Mouse (Mus musculus): ENCODE results near the gene Tnni3. TPM values are rescaled to one million over a fixed set of nuclear protein-coding genes. Genes with fewer than 3 reads are reported as not detected.
A peak's percentile ranks its signal among the peaks of the same experiment; 100 is the strongest.

Gene Tnni3
- polyA plus RNA-seq, 1 experiment from 2014 or later, result 3.1 TPM

DNA sequence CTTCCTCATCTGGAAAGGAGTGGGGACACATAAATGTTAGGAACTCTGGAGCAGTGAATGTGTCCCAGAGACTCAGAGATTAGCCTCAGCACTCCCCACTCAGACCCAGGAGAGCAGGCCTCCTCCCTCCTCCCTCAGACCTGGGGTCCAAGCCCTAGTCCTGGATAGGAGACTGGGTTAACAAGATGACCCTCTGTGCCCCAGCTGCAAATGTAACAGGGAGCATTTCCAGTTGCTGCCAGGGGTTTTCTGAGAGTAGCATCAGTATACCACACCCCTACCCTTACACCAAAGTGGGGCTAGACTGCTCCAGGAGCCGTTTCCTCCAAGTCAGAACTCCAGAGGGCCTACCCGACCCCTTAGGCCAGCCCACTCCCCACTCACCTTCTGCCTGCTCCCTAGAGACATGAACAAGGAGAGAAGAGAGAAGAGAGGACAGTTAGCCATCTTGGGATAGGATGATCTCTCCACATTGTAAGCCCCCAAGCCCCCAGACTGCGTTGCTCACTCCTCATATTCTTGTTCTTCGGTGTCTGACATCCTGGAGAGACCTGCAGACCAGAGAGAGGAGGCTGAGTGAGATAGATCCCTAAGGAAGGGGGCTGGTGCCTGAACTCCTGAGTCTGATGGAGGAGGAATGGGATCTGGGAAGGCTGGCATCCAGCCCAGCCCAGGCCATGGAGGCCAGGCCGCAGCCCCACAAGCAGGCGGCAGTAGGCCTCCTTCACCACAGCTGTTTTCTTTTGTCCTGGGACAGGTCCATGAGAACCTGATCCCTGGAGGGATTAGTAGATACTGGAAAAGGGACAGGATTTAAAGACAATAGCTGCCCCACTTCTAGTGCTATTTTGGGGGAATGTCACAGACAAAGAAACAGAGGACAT, 10.0 kb downstream of the Tnni3 start:
- H3K4me3 ChIP-seq, result no peak overlapping the region

DNA sequence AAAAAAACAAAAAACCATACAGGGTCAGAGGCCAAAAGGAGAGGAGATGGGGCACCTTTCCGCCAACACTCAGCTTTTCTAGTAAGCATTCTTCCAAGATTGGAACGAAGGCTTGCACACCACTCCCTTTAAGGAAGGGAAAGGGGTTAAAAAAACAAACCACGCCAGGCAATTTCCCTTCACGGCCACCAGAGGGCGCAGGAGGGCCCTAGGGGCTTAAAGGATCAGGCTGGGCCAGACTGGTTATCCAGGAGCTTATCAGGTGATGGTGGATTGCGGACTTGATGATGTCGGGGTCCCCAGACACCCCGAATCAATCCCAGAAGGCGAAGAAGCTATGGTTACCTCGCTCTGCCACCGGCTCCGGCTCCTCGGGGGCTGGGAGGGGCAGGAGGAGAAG, 10.8 kb downstream of the Tnni3 start:
- WGBS, result 27% methylated on average over 13 of the region's 13 CpGs
- H3K27ac ChIP-seq, result no peak overlapping the region

More for the DNA sequence above, 10.0 kb downstream of the Tnni3 start:
- peaks cover 19% of the 10 kb centered on the region for H3K4me1 ChIP-seq
- H3K27ac ChIP-seq, result peak overlapping the region; percentile 26; the same call in 1 of the 2 replicates
- WGBS, result 73% methylated on average over 6 of the region's 6 CpGs
- no peak for DNase-seq (ENCODE audit: low spot score)
- H3K27me3 ChIP-seq (ENCODE audit: low read depth, poor library complexity, severe bottlenecking), result peaks cover 1% of the 10 kb centered on the region
- H3K9me3 ChIP-seq (replicated peaks), result no peaks in the 10 kb centered on the region
- no peaks in the 10 kb centered on the region for H3K36me3 ChIP-seq

DNA sequence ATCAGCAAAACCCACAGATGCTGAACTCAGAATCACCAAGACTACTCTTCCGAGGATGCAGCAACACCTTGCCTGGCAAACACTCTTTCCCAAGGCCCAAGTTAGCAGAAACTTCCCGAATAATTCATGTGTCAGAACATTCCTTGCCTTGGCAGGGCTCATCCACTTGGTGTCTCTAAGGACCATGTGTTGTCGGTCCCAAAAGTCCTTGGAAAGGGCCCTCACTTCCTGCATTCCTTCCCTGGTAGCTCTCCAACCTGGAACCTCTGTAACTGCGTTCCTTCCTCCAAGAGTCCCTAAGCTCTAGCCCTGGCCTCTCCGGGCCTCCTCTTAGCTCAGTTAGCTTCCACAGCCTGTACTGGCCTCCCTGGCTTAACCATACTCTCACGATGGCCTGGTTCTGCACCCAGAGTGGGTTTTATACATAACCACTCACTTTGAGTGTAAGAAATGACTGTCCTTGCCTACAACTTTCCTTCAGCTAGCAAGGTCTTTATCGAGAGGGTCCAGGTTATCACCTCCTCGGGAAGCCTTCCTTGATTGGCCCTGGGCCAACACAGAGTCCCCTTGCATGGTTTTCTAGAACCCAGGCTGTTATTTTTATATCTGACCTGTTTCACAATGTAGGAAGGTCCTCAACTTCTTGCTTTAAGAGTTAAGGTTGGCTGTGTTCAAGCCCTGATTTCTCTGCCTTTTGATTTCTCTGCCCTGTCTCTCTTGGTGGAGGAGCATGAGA, 12.4 kb downstream of the Tnni3 start:
- no peaks in the 10 kb centered on the region for H3K36me3 ChIP-seq
- peaks cover 7% of the 10 kb centered on the region for H3K27me3 ChIP-seq (ENCODE audit: low read depth, poor library complexity, severe bottlenecking)
- no peak overlapping the region for H3K27ac ChIP-seq
- H3K9me3 ChIP-seq (replicated peaks), result no peaks in the 10 kb centered on the region
- WGBS, result 81% methylated on average over 8 of the region's 8 CpGs
- DNase-seq (ENCODE audit: low spot score), result no peak
- H3K4me3 ChIP-seq, result no peak overlapping the region
- peaks cover 17% of the 10 kb centered on the region for H3K4me1 ChIP-seq

More for the DNA sequence above, 10.8 kb downstream of the Tnni3 start:
- DNase-seq (ENCODE audit: low spot score), result peak; percentile 70
- peaks cover 7% of the 10 kb centered on the region for H3K27me3 ChIP-seq (ENCODE audit: low read depth, poor library complexity, severe bottlenecking)
- no peak overlapping the region for H3K4me3 ChIP-seq
- no peaks in the 10 kb centered on the region for H3K9me3 ChIP-seq (replicated peaks)
- no peaks in the 10 kb centered on the region for H3K36me3 ChIP-seq
- H3K4me1 ChIP-seq, result peaks cover 19% of the 10 kb centered on the region

DNA sequence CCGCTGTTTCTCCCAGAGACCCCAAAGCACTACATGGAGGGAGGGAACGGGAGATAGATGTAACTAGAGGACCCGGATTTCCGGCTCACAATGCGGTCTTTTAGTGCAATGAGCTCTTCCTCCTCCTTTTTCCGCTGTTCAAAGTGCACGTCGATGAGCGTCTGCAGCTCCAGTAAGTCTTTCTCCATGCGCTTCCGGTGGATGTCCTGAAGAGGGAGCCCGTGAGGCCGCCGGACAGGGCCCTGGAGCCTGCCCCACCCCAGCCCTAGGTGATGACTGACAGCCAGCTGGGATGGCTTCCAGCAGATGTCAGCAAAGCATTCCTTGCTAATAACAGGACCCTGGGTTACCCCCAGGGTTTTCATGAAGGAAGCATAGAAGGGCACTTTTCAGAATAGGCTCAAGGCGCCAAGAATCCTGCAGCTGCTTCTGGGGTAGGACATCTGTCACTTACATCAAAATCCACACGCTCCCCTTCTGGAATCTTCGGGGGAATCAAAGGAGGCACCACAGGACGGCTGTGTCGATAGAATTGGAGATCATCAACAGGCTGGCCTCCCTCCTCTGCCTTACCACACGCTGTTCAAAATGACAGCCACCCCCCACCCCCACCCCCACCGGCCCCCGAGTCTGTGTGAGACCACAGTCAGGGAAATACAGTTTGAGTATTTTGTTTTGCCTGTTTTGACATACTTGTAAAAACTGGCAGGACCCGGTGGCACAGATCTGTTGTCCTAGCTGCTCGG, 14.0 kb downstream of the Tnni3 start:
- no peak overlapping the region for H3K27ac ChIP-seq
- H3K9me3 ChIP-seq (replicated peaks), result no peaks in the 10 kb centered on the region
- 20% methylated on average over 24 of the region's 24 CpGs for WGBS
- H3K4me3 ChIP-seq, result no peak overlapping the region
- peaks cover 7% of the 10 kb centered on the region for H3K27me3 ChIP-seq (ENCODE audit: low read depth, poor library complexity, severe bottlenecking)
- peaks cover 5% of the 10 kb centered on the region; the same call in 1 of the 2 replicates for H3K4me1 ChIP-seq
- H3K36me3 ChIP-seq, result no peaks in the 10 kb centered on the region
- peak; percentile 82 for DNase-seq (ENCODE audit: low spot score)

DNA sequence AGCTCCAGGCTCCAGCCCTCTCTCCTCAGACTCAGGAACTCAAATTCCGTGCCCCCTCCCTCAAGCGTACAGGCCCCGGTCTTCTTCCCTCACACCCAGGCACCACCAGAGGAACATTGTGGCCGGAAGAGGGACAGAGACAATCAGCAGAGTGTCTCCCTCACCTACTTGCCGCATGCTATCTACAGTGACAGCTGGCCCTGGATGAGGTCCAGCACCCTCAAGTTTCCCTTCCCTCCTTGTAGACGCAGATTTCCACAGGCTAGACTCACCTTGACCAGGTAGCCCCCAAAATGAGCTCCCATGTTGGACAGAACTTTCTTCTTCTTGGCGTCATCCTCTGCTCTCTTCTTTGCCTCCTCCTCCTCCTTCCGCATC, 15.3 kb downstream of the Tnni3 start:
- WGBS, result 90% methylated on average over 8 of the region's 8 CpGs
- H3K4me3 ChIP-seq, result no peak overlapping the region
- no peaks in the 10 kb centered on the region for H3K9me3 ChIP-seq (replicated peaks)
- no peak overlapping the region for H3K27ac ChIP-seq
- H3K4me1 ChIP-seq, result peaks cover 5% of the 10 kb centered on the region; the same call in 1 of the 2 replicates
- H3K27me3 ChIP-seq (ENCODE audit: low read depth, poor library complexity, severe bottlenecking), result peaks cover 7% of the 10 kb centered on the region
- DNase-seq (ENCODE audit: low spot score), result no peak
- no peaks in the 10 kb centered on the region for H3K36me3 ChIP-seq

DNA sequence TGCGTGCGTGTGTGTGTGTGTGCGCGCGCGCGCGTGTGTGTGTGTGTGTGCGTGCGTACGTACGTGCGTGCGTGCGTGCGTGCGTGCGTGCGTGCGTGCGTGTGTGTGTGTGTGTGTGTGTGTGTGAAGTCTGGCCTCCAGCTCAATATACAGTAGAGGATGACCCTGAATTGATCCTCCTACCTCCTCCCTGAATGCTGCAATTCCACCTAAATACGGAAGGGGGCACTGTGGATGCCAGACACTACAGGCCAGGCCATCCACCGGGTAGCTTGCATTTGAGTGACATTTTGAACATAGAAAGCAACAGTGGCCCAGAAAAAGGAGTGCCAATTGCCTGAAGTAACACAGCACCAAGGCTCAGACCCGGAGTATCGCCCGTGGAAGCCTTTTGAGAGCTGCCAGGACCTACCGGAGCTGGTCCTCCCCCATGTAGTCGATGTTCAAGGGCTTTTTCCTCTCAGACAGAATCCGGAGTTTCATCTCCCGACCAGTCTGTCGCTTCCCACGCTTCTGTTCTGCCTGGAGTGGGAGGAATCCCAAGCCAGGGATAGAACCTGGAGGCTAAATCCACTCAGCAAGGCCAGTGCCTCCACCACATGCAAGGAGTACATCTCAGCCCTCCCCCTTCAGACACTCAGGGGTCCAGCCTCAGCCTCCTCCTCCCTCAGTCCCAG, 15.8 kb downstream of the Tnni3 start:
- WGBS, result 70% methylated on average over 32 of the region's 32 CpGs
- H3K36me3 ChIP-seq, result no peaks in the 10 kb centered on the region
- H3K27ac ChIP-seq, result no peak overlapping the region
- no peak for DNase-seq (ENCODE audit: low spot score)
- peaks cover 5% of the 10 kb centered on the region; the same call in 1 of the 2 replicates for H3K4me1 ChIP-seq
- no peak overlapping the region for H3K4me3 ChIP-seq
- H3K27me3 ChIP-seq (ENCODE audit: low read depth, poor library complexity, severe bottlenecking), result peaks cover 7% of the 10 kb centered on the region
- H3K9me3 ChIP-seq (replicated peaks), result no peaks in the 10 kb centered on the region

DNA sequence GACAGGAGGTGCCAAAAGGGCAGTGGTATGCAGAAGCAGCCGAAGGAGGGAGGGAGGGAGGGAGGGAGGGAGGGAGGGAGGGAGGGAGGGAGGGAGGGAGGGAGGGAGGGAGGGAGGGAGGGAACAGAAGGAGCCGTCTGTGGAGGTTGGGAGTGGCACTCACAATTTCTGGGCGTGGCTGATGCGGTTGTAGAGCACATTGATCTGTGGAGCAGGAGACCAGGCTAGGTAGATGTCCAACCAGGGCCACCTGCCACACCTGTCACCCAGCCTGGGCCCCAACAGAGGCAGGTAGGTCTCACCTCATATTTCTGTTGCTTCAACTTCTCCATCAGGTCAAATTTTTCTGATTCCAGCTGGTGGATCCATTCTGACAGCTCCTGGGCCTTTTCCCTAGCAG, 16.8 kb downstream of the Tnni3 start:
- H3K4me1 ChIP-seq, result peaks cover 5% of the 10 kb centered on the region; the same call in 1 of the 2 replicates
- no peak for DNase-seq (ENCODE audit: low spot score)
- WGBS, result 64% methylated on average over 3 of the region's 4 CpGs

DNA sequence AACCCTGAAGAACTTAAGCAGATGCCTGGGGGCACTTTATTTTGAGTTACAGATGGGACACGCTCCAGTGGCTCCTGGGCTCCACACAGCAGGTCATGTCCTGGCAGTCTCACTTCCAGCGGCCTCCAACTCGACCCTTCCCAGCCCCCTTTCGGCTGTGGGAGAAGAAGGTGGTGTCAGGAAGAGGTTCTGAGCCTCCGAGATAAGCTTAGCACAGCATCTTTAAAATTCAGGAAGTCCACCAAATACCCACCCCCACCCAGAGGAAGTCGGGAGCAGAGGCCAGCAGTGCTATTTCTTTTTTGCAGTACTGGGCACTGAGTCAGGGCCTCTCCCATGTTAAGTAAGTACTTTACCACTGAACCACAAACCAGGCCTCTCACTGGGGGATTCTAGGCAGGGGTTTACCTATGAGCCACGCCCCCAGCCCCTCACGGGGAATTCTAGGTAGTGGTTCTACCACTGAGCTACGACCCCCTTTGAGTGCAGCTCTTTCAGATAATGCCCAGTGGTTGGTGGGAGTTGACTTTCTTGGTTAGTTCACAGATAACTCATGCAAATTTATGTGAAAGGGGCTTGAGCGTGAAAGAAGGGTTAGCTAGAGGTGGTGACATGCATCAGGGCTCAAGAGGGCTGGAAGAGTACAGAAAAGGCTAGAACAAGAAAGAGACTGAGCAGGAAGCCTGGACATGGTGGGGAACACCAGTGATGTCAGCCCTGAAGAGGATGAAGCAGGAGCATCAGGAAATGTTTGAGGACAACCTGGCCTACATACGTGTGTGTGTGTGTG, 19.2 kb downstream of the Tnni3 start:
- peaks cover 9% of the 10 kb centered on the region for H3K4me1 ChIP-seq
- no peaks in the 10 kb centered on the region for H3K36me3 ChIP-seq
- no peaks in the 10 kb centered on the region for H3K9me3 ChIP-seq (replicated peaks)
- no peak for DNase-seq (ENCODE audit: low spot score)
- no peak overlapping the region for H3K4me3 ChIP-seq
- 63% methylated on average over 11 of the region's 11 CpGs for WGBS
- peaks cover 7% of the 10 kb centered on the region for H3K27me3 ChIP-seq (ENCODE audit: low read depth, poor library complexity, severe bottlenecking)
- H3K27ac ChIP-seq, result no peak overlapping the region

More for the DNA sequence above, 16.8 kb downstream of the Tnni3 start:
- Histone ChIP-seq H3K27ac (no peak overlapping the region), H3K9me3 (replicated peaks) (no peaks in the 10 kb centered on the region), H3K36me3 (no peaks in the 10 kb centered on the region), H3K27me3 (ENCODE audit: low read depth, poor library complexity, severe bottlenecking) (peaks cover 7% of the 10 kb centered on the region), H3K4me3 (no peak overlapping the region)

DNA sequence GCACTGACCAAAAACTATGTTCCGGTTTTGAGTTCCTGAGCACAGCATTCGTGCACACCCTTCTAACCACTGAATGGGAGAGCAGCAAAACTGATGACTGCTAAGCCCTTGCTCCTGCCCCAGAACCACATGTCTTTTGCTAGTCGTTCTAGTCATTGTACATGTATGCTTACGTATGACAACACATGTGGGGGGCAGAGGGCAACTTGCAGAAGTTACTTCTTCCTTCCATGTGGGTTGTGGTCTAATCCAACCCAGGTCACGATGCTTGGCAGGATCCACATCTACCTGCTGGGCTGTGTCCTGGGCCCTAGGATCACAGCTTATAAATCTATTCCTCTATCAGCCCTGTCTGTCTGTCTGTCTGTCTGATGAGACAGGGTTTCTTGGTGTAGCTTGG, 20.2 kb downstream of the Tnni3 start:
- H3K4me3 ChIP-seq, result no peak overlapping the region
- H3K9me3 ChIP-seq (replicated peaks), result no peaks in the 10 kb centered on the region
- H3K4me1 ChIP-seq, result peaks cover 17% of the 10 kb centered on the region
- DNase-seq (ENCODE audit: low spot score), result no peak
- no peak overlapping the region for H3K27ac ChIP-seq
- H3K36me3 ChIP-seq, result peaks cover 4% of the 10 kb centered on the region
- 81% methylated on average over 5 of the region's 5 CpGs for WGBS
- H3K27me3 ChIP-seq (ENCODE audit: low read depth, poor library complexity, severe bottlenecking), result peaks cover 3% of the 10 kb centered on the region

DNA sequence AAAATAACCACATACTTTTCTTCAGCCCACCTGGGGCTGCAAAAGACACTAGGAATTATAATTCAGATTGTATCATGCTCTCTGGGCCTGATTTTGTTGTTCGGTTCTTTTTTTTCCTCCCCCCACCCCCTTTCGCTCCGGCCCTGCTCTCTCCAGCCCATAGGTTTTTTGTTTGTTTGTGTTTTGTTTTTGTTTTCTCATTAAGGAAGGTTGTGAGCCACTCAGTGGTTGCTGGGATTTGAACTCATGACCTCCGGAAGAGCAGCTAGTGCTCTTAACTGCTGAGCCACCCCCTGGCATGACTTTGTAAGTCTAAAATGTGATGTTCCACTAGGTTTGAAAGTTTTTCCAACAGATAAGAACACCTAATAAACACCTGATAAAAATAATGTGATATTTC, 20.9 kb downstream of the Tnni3 start:
- Histone ChIP-seq H3K27me3 (ENCODE audit: low read depth, poor library complexity, severe bottlenecking) (no peaks in the 10 kb centered on the region), H3K4me1 (peaks cover 24% of the 10 kb centered on the region)
- WGBS, result 80% methylated on average over 4 of the region's 4 CpGs

DNA sequence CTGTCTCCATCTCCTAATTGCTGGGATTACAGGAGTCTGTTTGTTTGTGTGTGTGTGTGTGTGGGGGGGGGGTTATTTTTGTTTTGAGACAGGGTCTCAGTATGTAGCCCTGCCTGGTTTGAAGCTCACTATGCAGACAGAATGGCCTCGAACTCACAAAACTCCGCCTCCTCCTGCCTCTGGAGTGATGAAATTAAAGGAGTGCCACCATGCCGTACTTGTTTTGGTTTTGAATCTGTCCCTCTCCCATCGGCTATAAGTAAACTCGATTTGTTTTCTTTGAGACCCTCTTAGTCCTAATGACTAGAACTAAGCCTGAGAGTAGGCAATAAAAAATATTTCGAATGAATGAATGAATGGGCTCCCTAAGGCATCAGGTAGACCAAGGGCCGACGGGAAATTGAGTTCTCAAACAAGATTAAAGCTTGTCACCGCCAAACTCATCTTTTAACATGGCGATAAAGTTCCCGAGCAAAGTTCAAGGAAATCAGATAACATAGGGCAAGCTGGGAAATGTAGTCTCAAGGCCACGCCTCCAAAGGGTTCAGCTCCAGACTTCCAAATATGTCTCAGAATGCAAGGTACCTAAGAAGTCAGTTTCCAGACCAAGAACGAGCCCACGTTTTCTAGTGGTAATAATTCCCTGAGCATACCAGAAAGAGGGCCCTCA, 21.5 kb downstream of the Tnni3 start:
- Histone ChIP-seq H3K4me1 (peaks cover 26% of the 10 kb centered on the region), H3K36me3 (peaks cover 5% of the 10 kb centered on the region), H3K27me3 (ENCODE audit: low read depth, poor library complexity, severe bottlenecking) (no peaks in the 10 kb centered on the region), H3K9me3 (replicated peaks) (no peaks in the 10 kb centered on the region), H3K27ac (peak overlapping the region; percentile 93), H3K4me3 (peak overlapping the region; percentile 95)
- DNase-seq (ENCODE audit: low spot score), result no peak
- WGBS, result 16% methylated on average over 14 of the region's 14 CpGs

More for the DNA sequence above, 20.9 kb downstream of the Tnni3 start:
- Histone ChIP-seq H3K4me3 (no peak overlapping the region), H3K9me3 (replicated peaks) (no peaks in the 10 kb centered on the region), H3K36me3 (peaks cover 5% of the 10 kb centered on the region), H3K27ac (no peak overlapping the region)
- no peak for DNase-seq (ENCODE audit: low spot score)
